Comparison of ENCODE assay signal across 1 mouse cellular context in the genomic region with DNA sequence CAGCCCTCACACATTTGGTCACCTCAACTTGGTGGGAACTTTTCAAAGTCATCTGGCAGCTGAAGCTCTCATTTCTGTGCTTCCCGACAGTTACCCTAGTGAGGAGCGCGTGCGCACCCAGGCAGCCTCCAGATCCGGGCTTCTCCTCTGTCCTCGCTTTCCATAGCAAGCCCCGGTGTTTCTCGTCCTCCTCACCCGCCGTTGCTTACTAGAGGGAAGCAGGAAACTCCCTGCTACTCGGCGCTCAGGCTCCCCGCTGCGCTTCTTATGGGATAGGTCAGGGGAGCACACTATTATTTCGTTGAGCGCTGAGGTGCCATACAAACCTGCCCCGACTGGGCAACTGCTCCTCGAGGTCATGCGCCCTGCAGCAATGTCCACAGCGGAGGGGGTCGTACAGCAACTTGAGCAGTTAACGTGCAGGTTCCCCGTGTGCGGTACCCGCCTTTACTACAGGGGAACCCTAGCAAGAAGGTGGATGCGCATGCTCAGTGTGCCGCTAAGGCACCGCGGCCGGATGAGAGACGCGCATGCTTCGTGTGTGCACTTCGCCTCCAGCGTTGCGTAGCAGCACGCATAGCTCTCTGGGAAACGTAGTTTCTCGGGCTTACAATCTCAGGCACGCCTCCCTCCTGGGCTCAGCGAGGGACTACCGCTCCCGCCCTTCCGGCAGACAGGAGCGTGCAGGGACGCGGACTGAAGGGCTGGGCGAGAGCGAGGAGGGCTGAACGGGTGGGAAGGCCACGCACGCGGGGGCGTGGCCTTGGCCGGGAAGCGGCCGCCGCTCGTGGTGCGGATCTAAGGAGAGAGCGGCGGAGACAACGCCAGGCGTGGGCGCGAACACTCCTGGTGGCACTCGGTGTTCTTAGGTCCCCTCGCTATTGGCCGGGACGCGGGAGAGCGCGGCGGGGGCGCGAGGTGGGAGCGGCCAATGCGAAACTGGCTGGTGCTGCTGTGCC.
TF ChIP-seq lines count a peak whose summit lies in the region.

Gene B3galnt2 (plus strand): TSS at position 596 of the 959 bp plus-strand sequence.

TF ChIP-seq in CH12.LX, 34 proteins besides CTCF, POLR2A, EP300 and RAD21 (continued from another document):
- TF ChIP-seq E2F4 (IDR thresholded peaks at IDR 0.05; ENCODE audit: insufficient replicate concordance, low read depth, low read length) (no peak), CHD2 (IDR thresholded peaks at IDR 0.05; ENCODE audit: low read length) (peak; percentile 8; the same call in 1 of the 2 replicates), TBP (conservative IDR thresholded peaks at IDR 0.05; ENCODE audit: low read depth, low read length) (peak; percentile 87; the same call in 1 of the 2 replicates), MAX (IDR thresholded peaks at IDR 0.05; ENCODE audit: low read length) (peak; percentile 85), NRF1 (IDR thresholded peaks at IDR 0.05; ENCODE audit: low read depth, low read length) (peak; percentile 95), NELFE (IDR thresholded peaks at IDR 0.05; ENCODE audit: low read depth, low read length) (peak; percentile 95), MAFK (IDR thresholded peaks at IDR 0.05; ENCODE audit: insufficient replicate concordance, low read length) (no peak), MEF2A (IDR thresholded peaks at IDR 0.05; ENCODE audit: borderline replicate concordance, low read depth, low read length) (no peak), MAZ (IDR thresholded peaks at IDR 0.05; ENCODE audit: low read depth, low read length) (0 out of 2 replicates have a peak, but pooled peaks have one; percentile 41), ZMIZ1 (IDR thresholded peaks at IDR 0.05; ENCODE audit: low read depth, low read length) (peak; percentile 87), SIN3A (IDR thresholded peaks at IDR 0.05; ENCODE audit: low read length) (peak; percentile 89), MXI1 (IDR thresholded peaks at IDR 0.05; ENCODE audit: low read depth, low read length) (peak; percentile 95), ZNF384 (IDR thresholded peaks at IDR 0.05; ENCODE audit: low read depth, low read length) (no peak), BHLHE40 (IDR thresholded peaks at IDR 0.05; ENCODE audit: low read depth, low read length) (peak; percentile 66), GABPA (IDR thresholded peaks at IDR 0.05; ENCODE audit: insufficient replicate concordance, low read depth, low read length) (peak; percentile 74; the same call in 1 of the 2 replicates), ELF1 (IDR thresholded peaks at IDR 0.05; ENCODE audit: low read depth, low read length) (peak; percentile 90), ZC3H11A (IDR thresholded peaks at IDR 0.05; ENCODE audit: low read depth, low read length) (no peak)
TF ChIP-seq in CH12.LX: peak in this region for 18.
